Mouse (Mus musculus): ENCODE measurements at regions not wholly inside any gene's neighbourhood (a gene's known extent, or its start where the extent isn't known, plus 50 kb on each side); places are given as distances from the start of the nearest gene placed in this dataset.

DNA sequence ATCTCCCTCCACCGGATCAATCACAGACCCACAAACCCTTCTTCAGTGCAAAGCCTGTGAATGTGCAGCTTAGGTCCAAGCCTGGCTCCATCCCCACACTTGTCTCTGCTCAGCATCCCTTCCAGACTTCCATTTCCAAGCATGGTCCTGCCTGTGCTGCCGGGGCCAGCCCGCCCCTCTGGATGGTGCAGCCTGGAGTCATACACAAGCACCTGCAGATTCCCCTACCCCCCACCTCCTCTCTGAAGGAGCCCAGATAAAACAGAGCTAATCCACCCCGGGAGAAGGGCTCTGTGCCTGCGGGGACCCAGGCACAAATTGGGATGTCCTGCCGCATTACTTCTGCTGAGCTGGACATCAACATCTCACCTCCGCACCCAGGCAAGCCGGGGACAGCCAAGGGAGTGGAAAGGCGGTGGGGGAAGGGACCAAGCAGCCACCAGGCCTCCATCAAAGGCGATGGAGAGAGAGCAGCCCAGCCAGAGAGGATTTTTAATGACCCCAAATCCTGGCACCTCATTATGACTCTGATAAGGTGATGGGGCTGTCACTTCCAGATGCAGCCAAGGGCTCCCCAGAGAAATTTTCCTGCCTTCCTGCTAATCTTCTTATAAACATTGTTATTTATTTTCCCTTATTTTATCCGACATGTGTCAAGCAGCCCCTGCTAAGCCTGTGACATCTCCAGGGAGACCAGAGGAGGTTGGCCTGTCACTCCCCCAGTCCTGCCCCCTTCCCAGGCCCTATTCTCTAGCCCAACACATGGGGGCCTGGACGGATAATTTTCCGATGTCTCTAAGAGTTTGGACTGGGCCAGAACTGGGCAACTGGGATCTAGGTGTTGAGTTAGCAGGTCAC, 105.5 kb upstream of the Unc5b start:
- no peak for DNase-seq

DNA sequence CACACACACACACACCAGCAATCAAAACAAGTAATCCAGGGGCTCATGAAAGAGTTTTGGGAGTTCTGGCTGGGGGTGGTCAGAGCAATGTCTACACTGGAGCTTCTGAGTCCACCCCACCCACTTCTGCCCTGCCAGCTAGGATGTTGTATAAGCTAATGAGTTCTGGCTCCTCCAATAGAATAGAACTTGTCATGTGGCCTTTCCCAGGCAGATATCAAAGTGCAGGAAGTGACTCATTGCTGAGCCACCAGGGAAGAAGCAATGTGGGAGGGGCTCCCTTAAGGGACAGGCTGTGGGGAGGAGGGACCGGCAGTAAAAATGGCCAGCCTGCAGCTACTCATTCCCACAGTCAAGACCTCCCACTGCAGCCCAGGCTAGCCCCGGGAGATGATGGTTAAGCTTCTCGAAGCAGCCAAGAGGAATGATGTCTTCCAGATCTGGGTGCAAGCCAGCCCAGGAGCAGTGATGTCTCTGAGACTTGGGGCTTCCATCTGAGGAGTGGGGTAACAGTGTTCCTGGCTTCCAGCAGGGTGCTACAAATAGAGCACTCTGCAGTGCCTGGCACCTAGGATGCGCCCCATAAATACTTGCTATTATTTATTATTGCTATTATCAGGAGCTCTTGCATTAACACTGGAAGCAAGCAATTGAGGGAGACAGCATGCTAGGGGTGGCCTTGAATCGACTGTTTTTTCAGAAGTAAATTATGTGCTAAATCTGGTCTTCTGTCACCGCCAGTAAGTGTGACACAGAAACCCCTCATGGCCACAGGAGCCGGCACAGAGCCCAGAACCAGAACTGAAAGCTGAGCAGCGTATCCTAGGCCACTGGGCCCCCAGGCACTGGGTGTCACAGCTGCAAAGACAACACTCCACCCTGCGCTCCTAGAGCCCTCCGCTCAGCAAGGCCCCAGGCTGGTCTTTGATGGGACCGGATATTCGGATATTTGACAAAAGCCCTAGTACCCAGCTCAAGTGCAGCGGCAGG, 103.2 kb upstream of the Unc5b start:
- peak; percentile 42 to 74 for DNase-seq

GRCm38 (mm10) chr10:60933891-60934290, 102.5 kb upstream of the Unc5b start:
- peak in 1 of 2 experiments; percentile 47 for DNase-seq

DNA sequence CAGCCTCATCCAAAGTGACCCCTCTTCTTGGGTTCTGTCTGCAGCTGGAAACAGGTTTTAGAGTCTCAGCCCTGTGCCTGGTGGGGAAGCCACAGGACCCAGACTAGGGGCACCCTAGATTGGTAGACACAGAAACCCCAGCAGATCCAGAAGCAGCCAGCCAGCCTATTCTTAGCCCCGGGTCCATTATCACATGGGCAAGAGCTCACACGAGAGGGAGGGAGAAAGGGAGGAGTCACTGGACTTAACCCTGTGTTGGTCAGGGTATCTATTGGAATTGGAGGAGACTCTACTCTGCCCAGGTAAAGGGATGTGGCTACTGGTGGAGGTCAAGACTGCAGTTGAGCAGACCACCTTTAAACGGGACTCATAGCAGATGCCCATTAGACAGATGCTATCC, 101.5 kb upstream of the Unc5b start:
- no peak for DNase-seq

DNA sequence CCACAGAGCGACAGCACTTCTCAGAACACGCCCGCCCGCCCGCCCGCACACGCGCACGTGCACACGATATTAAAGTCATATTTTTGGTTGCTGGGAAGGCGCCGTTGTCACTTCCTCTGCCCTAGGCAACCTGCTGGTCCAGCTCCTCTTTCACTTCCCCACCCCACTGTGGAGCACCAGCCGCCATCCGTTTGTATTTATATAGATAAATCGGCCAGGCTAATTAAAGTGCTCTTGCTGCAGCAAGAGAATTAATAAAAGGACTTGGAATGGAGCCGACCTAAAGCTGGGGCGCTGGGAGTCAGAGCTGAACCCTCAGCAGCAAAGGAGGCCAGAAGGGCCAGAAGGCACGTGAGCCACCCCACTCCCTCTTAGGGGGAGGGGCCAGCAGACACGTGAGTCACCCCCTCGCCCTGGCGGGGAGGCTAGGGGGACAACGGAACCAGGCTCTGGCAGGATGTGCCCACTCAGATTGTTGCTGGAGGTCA, 100.6 kb upstream of the Unc5b start:
- DNase-seq: peak in 1 of 2 experiments; percentile 38

DNA sequence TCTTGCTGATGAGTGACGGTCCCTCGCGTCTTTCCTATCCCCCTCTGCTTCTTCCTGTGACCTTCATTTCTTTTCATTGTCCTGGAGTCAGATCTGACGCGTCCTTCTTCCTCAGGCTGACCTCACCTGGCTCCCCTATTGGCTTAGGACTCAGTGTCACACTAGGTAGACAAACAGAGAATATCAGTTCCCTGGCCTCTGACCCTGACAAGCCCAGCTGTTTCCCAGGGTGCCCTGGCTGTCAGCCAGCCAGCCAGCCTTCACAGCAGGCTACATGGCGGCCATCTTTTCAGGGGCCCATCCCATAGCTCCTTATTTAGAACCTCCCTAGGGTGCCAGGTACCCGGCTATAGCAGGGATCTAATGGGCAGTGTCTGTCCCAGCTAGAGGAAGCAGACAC, 97.3 kb upstream of the Unc5b start:
- DNase-seq: peak in 1 of 2 experiments; percentile 43

- peak in 1 of 2 experiments; percentile 43 for DNase-seq
These were observed 96.8 kb upstream of the Unc5b start for GRCm38 (mm10) chr10:60928164-60928563.

DNA sequence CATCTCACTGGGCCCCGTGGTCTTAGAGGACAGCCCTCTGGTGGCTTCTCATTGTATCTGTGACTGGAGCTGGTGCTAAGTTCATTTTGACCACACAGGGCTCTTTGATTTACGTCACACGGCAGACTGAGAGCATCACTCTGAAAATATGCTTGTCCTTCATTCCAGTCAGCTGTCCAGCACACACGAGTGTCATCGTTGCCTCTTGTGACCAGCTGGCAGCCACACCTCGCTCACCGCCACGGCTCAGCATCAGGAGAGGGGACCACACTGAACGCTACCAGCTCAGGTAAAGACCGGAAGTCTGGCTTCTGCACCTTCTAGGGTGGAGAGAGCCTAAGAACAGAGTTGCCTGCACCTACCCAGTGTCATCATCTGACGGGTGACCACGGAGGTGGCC, 95.3 kb upstream of the Unc5b start:
- DNase-seq: peak in 1 of 2 experiments; percentile 23

GRCm38 (mm10) chr10:60925644-60926043, 94.3 kb upstream of the Unc5b start:
- peak in 1 of 2 experiments; percentile 29 for DNase-seq

DNA sequence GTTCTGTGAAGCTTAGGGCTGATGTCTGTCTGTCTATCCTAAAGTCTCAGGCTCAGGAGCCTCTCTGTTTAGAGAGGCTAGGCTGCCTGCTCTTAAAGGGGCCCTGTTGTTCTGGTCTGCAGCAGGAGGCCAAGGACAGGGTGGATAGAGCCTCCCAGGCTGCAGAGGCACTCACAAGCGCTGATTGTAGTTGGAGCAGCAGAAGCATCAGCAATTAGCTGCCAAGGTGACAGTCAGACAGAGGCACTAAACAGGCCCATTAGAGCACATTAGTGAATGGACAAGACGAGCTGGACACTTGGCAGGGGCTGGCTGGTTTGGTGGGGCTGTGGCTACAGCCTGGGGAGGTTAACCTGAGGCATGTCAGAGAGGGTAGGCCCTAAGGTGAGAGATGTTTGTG, 93.8 kb upstream of the Unc5b start:
- peak in 1 of 2 experiments; percentile 18 for DNase-seq

- no peak for DNase-seq
These were observed 92.4 kb upstream of the Unc5b start for GRCm38 (mm10) chr10:60923806-60924205.

GRCm38 (mm10) chr10:60920621-60921020, 89.2 kb upstream of the Unc5b start:
- no peak for DNase-seq

GRCm38 (mm10) chr10:60918020-60918419, 86.6 kb upstream of the Unc5b start:
- DNase-seq: no peak

DNA sequence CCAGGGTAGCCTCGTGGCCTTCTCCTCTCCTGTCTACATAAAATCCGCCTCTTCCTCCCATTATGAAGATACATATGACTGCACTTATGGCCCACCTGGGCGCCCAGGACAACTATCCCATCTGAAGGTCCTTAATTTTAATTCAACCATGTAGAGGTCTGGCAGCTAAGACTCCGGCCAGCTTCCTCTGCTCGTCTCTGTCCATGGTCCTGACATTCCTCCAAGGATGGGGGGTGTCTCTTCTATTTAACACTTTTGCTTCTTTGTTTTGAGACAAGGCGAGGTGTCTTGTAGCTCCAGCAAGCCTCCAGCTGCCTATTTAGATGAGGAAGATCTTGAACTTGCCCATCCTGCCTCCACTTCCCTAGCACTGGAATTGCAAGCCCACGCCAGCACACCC, 83.0 kb upstream of the Unc5b start:
- DNase-seq: peak in 1 of 2 experiments; percentile 14

GRCm38 (mm10) chr10:60913456-60913900, 82.1 kb upstream of the Unc5b start:
- DNase-seq: no peak

GRCm38 (mm10) chr10:60904351-60904750, 73.0 kb upstream of the Unc5b start:
- DNase-seq: no peak

- DNase-seq: no peak
These were observed 69.6 kb upstream of the Unc5b start for GRCm38 (mm10) chr10:60900992-60901391.

GRCm38 (mm10) chr10:60893810-60894147, 62.4 kb upstream of the Unc5b start:
- DNase-seq: no peak

DNA sequence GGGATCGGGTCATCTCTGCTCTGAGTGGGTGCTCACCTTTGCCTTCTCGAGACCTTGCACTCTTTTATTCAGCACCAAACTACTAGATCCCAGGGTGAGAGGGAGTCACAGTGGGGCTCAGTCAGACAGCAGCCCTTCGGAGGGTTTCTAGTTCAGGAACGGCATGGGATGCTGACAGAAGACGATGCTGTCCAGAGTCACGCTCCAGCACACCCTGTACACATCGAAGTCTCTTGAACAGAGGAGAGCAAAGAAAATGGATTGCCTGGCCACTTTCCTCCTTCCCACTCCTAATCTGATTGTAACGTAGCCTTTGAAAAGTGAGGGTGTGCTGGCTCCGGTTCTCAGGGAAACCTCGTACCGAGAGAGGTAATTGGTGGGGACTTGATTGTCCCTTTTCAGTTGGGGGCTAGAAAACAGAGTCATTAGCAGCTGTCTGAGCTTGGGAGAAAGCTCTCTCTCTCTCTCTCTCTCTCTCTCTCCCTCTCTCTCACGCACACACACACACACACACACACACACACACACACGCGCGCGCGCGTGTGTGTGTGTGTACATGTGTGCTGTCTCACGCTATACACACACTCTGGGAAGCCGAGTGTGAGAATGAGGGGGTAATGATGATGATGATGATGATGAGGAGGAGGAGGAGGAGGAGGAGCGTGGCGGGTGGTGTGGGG, 61.9 kb upstream of the Unc5b start:
- no peak for DNase-seq

DNA sequence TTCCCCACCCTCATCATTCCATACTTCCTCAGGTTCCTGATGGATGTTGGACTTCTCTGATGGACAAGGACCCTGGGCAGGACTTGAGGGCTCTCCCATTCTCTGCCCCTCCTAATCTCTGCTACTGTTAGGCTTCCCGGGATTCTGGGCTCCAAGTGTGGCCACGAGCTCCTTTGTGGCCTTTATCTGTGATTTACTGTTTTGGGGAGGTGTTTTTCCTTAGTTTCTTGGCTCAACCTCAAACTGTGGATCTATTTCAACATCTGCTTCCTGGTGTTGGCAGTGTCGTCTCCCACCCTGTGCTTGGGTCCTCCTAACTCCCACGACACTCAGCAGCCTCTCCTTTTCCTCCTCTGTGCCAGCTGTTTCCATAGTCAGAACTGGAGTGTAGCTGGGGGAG, 61.3 kb upstream of the Unc5b start:
- peak; percentile 37 to 56 for DNase-seq

DNA sequence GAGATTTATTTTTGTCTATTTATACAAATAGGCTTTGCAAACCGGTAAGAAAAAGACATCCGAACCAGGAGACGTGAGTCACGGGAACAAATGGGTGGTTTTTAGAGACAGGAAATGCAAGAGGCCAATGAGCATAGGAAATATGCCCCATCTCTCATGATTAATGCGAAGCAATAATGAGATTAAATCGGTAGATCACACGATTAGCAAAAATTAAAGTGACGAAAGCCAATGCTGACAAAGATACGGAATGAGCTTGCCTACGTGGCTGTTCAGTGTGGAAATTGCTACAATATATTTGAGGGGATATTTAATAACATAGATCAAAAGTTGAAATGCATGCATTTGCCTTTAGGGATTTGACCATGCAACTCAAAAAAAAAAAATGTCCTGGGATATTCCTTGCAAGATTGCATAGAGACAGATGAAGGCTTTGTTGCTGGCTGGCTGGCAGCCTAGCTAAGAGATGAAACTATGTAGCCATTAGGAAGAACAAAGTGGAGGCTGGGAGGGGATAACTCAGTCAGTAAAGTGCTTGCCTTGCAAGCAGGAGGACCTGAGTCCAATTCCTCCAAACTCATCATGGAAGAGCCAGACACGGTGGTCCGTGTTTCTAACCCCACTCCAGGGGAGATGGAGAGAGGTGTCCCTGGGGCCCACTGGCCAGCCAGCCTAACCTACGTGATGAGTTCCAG, 60.2 kb upstream of the Unc5b start:
- no peak for DNase-seq

- DNase-seq: no peak
These were observed 58.4 kb upstream of the Unc5b start for GRCm38 (mm10) chr10:60889792-60890191.

Measured in kidney, postnatal 25 days (tissue).